Mouse (Mus musculus) liver, embryonic 16.5 days (tissue): ENCODE results near the gene 4930558C23Rik. TPM values are rescaled to one million over a fixed set of nuclear protein-coding genes. Genes with fewer than 3 reads are reported as not detected.
"Not testable (repeated sequence)": the region's sequence is repeated elsewhere in the genome, so short reads cannot be mapped to it uniquely, and the experiment has no call there.

ENCODE experiments used
- ATAC-seq: fragments of 200-750 bp; cut with Nextera tagmentation; 2 replicates; pipeline ENCODE4 v1.8.0; 2017; ENCODE audit warnings: low read depth, mild to moderate bottlenecking, moderate number of reproducible peaks, moderate library complexity
- H3K27ac ChIP-seq: fragments of 300-500 bp; sonication (generic); 2 replicates; pipeline ENCODE4 v1.5.1; 2014; ENCODE audit warnings: mild to moderate bottlenecking, low read length
- H3K27me3 ChIP-seq: fragments of 300-500 bp; sonication (generic); 2 replicates; pipeline ENCODE4 v1.6.1; 2014; ENCODE audit warnings: low read depth, low read length, mixed read lengths; ENCODE audit not compliant: control insufficient read depth, insufficient read depth
- H3K36me3 ChIP-seq: fragments of 300-500 bp; sonication (generic); 2 replicates; pipeline ENCODE4 v1.6.1; 2014; ENCODE audit warnings: mild to moderate bottlenecking; ENCODE audit not compliant: control insufficient read depth, insufficient read depth
- H3K4me1 ChIP-seq: fragments of 300-500 bp; sonication (generic); 2 replicates; pipeline ENCODE4 v1.6.1; 2014; ENCODE audit warnings: low read depth, low read length, mixed read lengths; ENCODE audit not compliant: control insufficient read depth
- H3K4me2 ChIP-seq: fragments of 300-500 bp; sonication (generic); 2 replicates; pipeline ENCODE4 v1.6.1; 2014; ENCODE audit warnings: low read depth, low read length, mixed read lengths
- H3K4me3 ChIP-seq: fragments of 300-500 bp; sonication (generic); 2 replicates; pipeline ENCODE4 v1.5.1; 2014; ENCODE audit warnings: low read depth, mild to moderate bottlenecking, low read length
- H3K9ac ChIP-seq: fragments of 300-500 bp; sonication (generic); 2 replicates; pipeline ENCODE4 v1.6.1; 2014; ENCODE audit warnings: low read depth, low read length
- H3K9me3 ChIP-seq: fragments of 300-500 bp; sonication (generic); replicated peaks from 2 replicates; pipeline ENCODE4 v1.6.1; 2016; ENCODE audit warnings: low read length; ENCODE audit not compliant: control insufficient read depth
- WGBS: fragments of 180-500 bp; shearing (Covaris S2); extraction: QIAGEN DNeasy Blood & Tissue Kit; methylation state at CpG from one replicate; pipeline ENCODE4 v1.1.7; 2014; ENCODE audit not compliant: insufficient replicate concordance; 5-methylcytosine and 5-hydroxymethylcytosine counted together
- polyA plus RNA-seq: library from polyadenylated mRNA; unstranded; fragments of >200 nt; fragmentation: Nextera tagmentation; extraction: Ambion mirVana; gene quantifications from 2 replicates; pipeline ENCODE4 v1.2.1, GENCODE M21; 2015

4930558C23Rik gene
- polyA plus RNA-seq, 1 experiment from 2014 or later: not detected

GRCm38 (mm10) chr3:95408852-95409251 lies 6.2 kb upstream of the 4930558C23Rik start:
- no peaks in the 10 kb centered on the region for H3K9me3 ChIP-seq
- no peak for ATAC-seq
- no peak overlapping the region for H3K27ac ChIP-seq
- no peaks in the 10 kb centered on the region for H3K4me1 ChIP-seq
- no peak overlapping the region for H3K4me3 ChIP-seq
- H3K36me3 ChIP-seq: no peaks in the 10 kb centered on the region
- H3K9ac ChIP-seq: no peak overlapping the region
- H3K27me3 ChIP-seq: no peaks in the 10 kb centered on the region
- no peak overlapping the region for H3K4me2 ChIP-seq
- WGBS: 83% methylated on average over 2 of the region's 2 CpGs

- Histone ChIP-seq H3K27me3 (no peaks in the 10 kb centered on the region), H3K27ac (no peak overlapping the region), H3K4me2 (no peak overlapping the region), H3K9ac (no peak overlapping the region), H3K9me3 (no peaks in the 10 kb centered on the region), H3K36me3 (no peaks in the 10 kb centered on the region), H3K4me3 (no peak overlapping the region), H3K4me1 (no peaks in the 10 kb centered on the region)
- WGBS: 61% methylated on average over 1 of the region's 1 CpGs
- no peak for ATAC-seq
Measured at GRCm38 (mm10) chr3:95407728-95408127, 5.1 kb upstream of the 4930558C23Rik start.

- no peaks in the 10 kb centered on the region for H3K4me1 ChIP-seq
- no peaks in the 10 kb centered on the region for H3K27me3 ChIP-seq
- ATAC-seq: no peak
- no peaks in the 10 kb centered on the region for H3K36me3 ChIP-seq
- 67% methylated on average over 4 of the region's 4 CpGs for WGBS
- H3K9ac ChIP-seq: no peak overlapping the region
- H3K4me2 ChIP-seq: no peak overlapping the region
- H3K9me3 ChIP-seq: no peaks in the 10 kb centered on the region
- H3K4me3 ChIP-seq: no peak overlapping the region
- H3K27ac ChIP-seq: no peak overlapping the region
Measured at GRCm38 (mm10) chr3:95394385-95394784, 8.3 kb downstream of the 4930558C23Rik start.

GRCm38 (mm10) chr3:95385401-95386075 lies 17.1 kb downstream of the 4930558C23Rik start:
- WGBS: 47% methylated on average over 5 of the region's 5 CpGs

GRCm38 (mm10) chr3:95373208-95373607 lies 29.4 kb downstream of the 4930558C23Rik start:
- no peak overlapping the region for H3K4me2 ChIP-seq
- no peak overlapping the region for H3K4me3 ChIP-seq
- no peaks in the 10 kb centered on the region for H3K27me3 ChIP-seq
- H3K9me3 ChIP-seq: peaks cover 7% of the 10 kb centered on the region
- no peak overlapping the region for H3K9ac ChIP-seq
- H3K36me3 ChIP-seq: no peaks in the 10 kb centered on the region
- WGBS: 73% methylated on average over 10 of the region's 10 CpGs
- no peak overlapping the region for H3K27ac ChIP-seq
- no peak for ATAC-seq
- no peaks in the 10 kb centered on the region for H3K4me1 ChIP-seq

More at GRCm38 (mm10) chr3:95385401-95386075, 17.1 kb downstream of the 4930558C23Rik start:
- no peak overlapping the region for H3K4me3 ChIP-seq
- H3K27me3 ChIP-seq: no peaks in the 10 kb centered on the region
- no peak overlapping the region for H3K9ac ChIP-seq
- H3K27ac ChIP-seq: no peak overlapping the region
- H3K4me1 ChIP-seq: no peaks in the 10 kb centered on the region
- ATAC-seq: no peak
- H3K4me2 ChIP-seq: no peak overlapping the region
- H3K9me3 ChIP-seq: no peaks in the 10 kb centered on the region
- H3K36me3 ChIP-seq: no peaks in the 10 kb centered on the region

- Histone ChIP-seq H3K4me2 (no peak overlapping the region), H3K27me3 (no peaks in the 10 kb centered on the region), H3K9ac (no peak overlapping the region), H3K36me3 (no peaks in the 10 kb centered on the region), H3K27ac (no peak overlapping the region), H3K4me1 (no peaks in the 10 kb centered on the region), H3K4me3 (no peak overlapping the region), H3K9me3 (no peaks in the 10 kb centered on the region)
- no peak for ATAC-seq
Measured at GRCm38 (mm10) chr3:95370101-95370500, 32.5 kb downstream of the 4930558C23Rik start.

- H3K4me1 ChIP-seq, H3K9ac ChIP-seq, H3K4me3 ChIP-seq, H3K9me3 ChIP-seq, ATAC-seq, H3K4me2 ChIP-seq, H3K27me3 ChIP-seq, H3K36me3 ChIP-seq, H3K27ac ChIP-seq: not testable (repeated sequence)
- 33% methylated on average over 3 of the region's 3 CpGs for WGBS
Measured at GRCm38 (mm10) chr3:95360276-95360675, 42.4 kb downstream of the 4930558C23Rik start.

- Histone ChIP-seq H3K27ac (no peak overlapping the region), H3K4me2 (no peak overlapping the region), H3K4me3 (no peak overlapping the region), H3K36me3 (peaks cover 7% of the 10 kb centered on the region), H3K4me1 (no peaks in the 10 kb centered on the region; the same call in 1 of the 2 replicates), H3K27me3 (no peaks in the 10 kb centered on the region), H3K9me3 (no peaks in the 10 kb centered on the region), H3K9ac (no peak overlapping the region)
- 88% methylated on average over 2 of the region's 2 CpGs for WGBS
- ATAC-seq: no peak
Measured at GRCm38 (mm10) chr3:95357746-95358145, 44.9 kb downstream of the 4930558C23Rik start.

- H3K27ac ChIP-seq: not testable (repeated sequence)
Measured at GRCm38 (mm10) chr3:95356701-95357449, 45.8 kb downstream of the 4930558C23Rik start, which contains the start of gene Setdb1. Setdb1 (minus strand) TSS chr3:95357202.

More at GRCm38 (mm10) chr3:95356701-95357449, 45.8 kb downstream of the 4930558C23Rik start, which contains the start of gene Setdb1:
- not testable (repeated sequence) for H3K27me3 ChIP-seq, H3K9me3 ChIP-seq, H3K36me3 ChIP-seq, H3K4me1 ChIP-seq
- Histone ChIP-seq H3K4me2 (peak within 1 kb of the TSS; percentile 68), H3K9ac (peak within 1 kb of the TSS; percentile 66), H3K4me3 (peak within 1 kb of the TSS; percentile 66)
- ATAC-seq: peak; percentile 93
- WGBS: under 1% methylated on average over 32 of the region's 57 CpGs
